Mouse (Mus musculus) bone marrow macrophage, adult 2 months (primary cell): ENCODE data around the gene Soat2. TPM values are rescaled to one million over a fixed set of nuclear protein-coding genes. Genes with fewer than 3 reads are reported as not detected.
"Not testable (repeated sequence)": the region's sequence is repeated elsewhere in the genome, so short reads cannot be mapped to it uniquely, and the experiment has no call there.

ENCODE experiments used
- H3K27ac ChIP-seq: 2 replicates; pipeline ENCODE4 v1.5.1; 2012; ENCODE audit warnings: low read depth, low read length; ENCODE audit not compliant: insufficient read depth
- H3K4me1 ChIP-seq: 2 replicates; pipeline ENCODE4 v1.6.1; 2012; ENCODE audit warnings: low read length; ENCODE audit not compliant: control insufficient read depth, insufficient read depth
- H3K4me3 ChIP-seq: 2 replicates; pipeline ENCODE4 v1.5.1; 2012; ENCODE audit warnings: mild to moderate bottlenecking, low read length, moderate library complexity; ENCODE audit not compliant: insufficient read depth
- CTCF ChIP-seq: IDR thresholded peaks from 2 replicates; pipeline ENCODE4 v1.5.1; 2012; ENCODE audit warnings: low read depth, mild to moderate bottlenecking, low read length, moderate library complexity
- POLR2A ChIP-seq: IDR thresholded peaks from 2 replicates; pipeline ENCODE4 v1.6.1; 2012; ENCODE audit warnings: mild to moderate bottlenecking, low read depth, low read length, borderline replicate concordance
- polyA plus RNA-seq: library from polyadenylated mRNA; stranded (reverse); fragments of >200 nt; gene quantifications from 2 replicates; pipeline ENCODE4 v1.2.4, GENCODE M21; 2012; ENCODE audit not compliant: missing spikeins, insufficient read depth, insufficient read length

The Soat2 gene
- polyA plus RNA-seq, 1 experiment = 0.50 TPM

- no peak overlapping the region for H3K27ac ChIP-seq
- TF ChIP-seq CTCF (no peak), POLR2A (no peak)
- peaks cover 13% of the 10 kb centered on the region for H3K4me1 ChIP-seq
- H3K4me3 ChIP-seq = no peak overlapping the region
These were observed 2.5 kb upstream of the Soat2 start for GRCm38 (mm10) chr15:102147674-102148402.

GRCm38 (mm10) chr15:102149561-102149960 is 765 bp upstream of the Soat2 start:
- TF ChIP-seq CTCF (no peak), POLR2A (no peak)
- no peak overlapping the region for H3K4me3 ChIP-seq
- H3K4me1 ChIP-seq = peaks cover 13% of the 10 kb centered on the region
- no peak overlapping the region for H3K27ac ChIP-seq

GRCm38 (mm10) chr15:102152646-102153045 is 2.3 kb downstream of the Soat2 start:
- Histone ChIP-seq H3K4me3 (no peak overlapping the region), H3K4me1 (peaks cover 13% of the 10 kb centered on the region), H3K27ac (no peak overlapping the region)
- no peak for TF ChIP-seq POLR2A
- no peak for TF ChIP-seq CTCF

GRCm38 (mm10) chr15:102155006-102155405 is 4.7 kb downstream of the Soat2 start:
- peaks cover 11% of the 10 kb centered on the region for H3K4me1 ChIP-seq
- not testable (repeated sequence) for H3K4me3 ChIP-seq, H3K27ac ChIP-seq

- Histone ChIP-seq H3K4me1 (no peaks in the 10 kb centered on the region), H3K4me3 (no peak overlapping the region), H3K27ac (no peak overlapping the region)
- no peak for TF ChIP-seq CTCF
- no peak for TF ChIP-seq POLR2A
These were observed 6.5 kb downstream of the Soat2 start for GRCm38 (mm10) chr15:102156836-102157235.

- Histone ChIP-seq H3K4me1 (peaks cover 11% of the 10 kb centered on the region), H3K4me3 (no peak overlapping the region), H3K27ac (no peak overlapping the region)
- TF ChIP-seq POLR2A = no peak
- no peak for TF ChIP-seq CTCF
These were observed 10.2 kb downstream of the Soat2 start for GRCm38 (mm10) chr15:102160415-102161060.

GRCm38 (mm10) chr15:102163900-102164693 is 13.8 kb downstream of the Soat2 start:
- peaks cover 15% of the 10 kb centered on the region for H3K4me1 ChIP-seq
- TF ChIP-seq CTCF = no peak
- no peak for TF ChIP-seq POLR2A
- H3K4me3 ChIP-seq = no peak overlapping the region
- no peak overlapping the region for H3K27ac ChIP-seq

- no peak for TF ChIP-seq CTCF
- no peak for TF ChIP-seq POLR2A
- H3K4me3 ChIP-seq = no peak overlapping the region
- no peak overlapping the region for H3K27ac ChIP-seq
- peaks cover 15% of the 10 kb centered on the region for H3K4me1 ChIP-seq
These were observed 15.3 kb downstream of the Soat2 start for GRCm38 (mm10) chr15:102165468-102166100.

GRCm38 (mm10) chr15:102167620-102168021 is 17.3 kb downstream of the Soat2 start:
- H3K4me1 ChIP-seq = peaks cover 15% of the 10 kb centered on the region
- no peak for TF ChIP-seq POLR2A
- no peak for TF ChIP-seq CTCF
- no peak overlapping the region for H3K4me3 ChIP-seq
- H3K27ac ChIP-seq = no peak overlapping the region

GRCm38 (mm10) chr15:102169064-102169463 is 18.7 kb downstream of the Soat2 start:
- Histone ChIP-seq H3K4me1 (peaks cover 13% of the 10 kb centered on the region), H3K27ac (no peak overlapping the region), H3K4me3 (no peak overlapping the region)
- TF ChIP-seq POLR2A (no peak), CTCF (no peak)

GRCm38 (mm10) chr15:102173581-102173980 is 23.3 kb downstream of the Soat2 start:
- Histone ChIP-seq H3K4me1 (no peaks in the 10 kb centered on the region), H3K27ac (no peak overlapping the region), H3K4me3 (no peak overlapping the region)
- TF ChIP-seq POLR2A (no peak), CTCF (no peak)
